Mouse (Mus musculus): ENCODE measurements around the gene Rabl2. TPM values are rescaled to one million over a fixed set of nuclear protein-coding genes. Genes with fewer than 3 reads are reported as not detected.
A peak's percentile ranks its signal among the peaks of the same experiment; 100 is the strongest.

Gene Rabl2
- polyA plus RNA-seq, 1 experiment = 83.4 TPM

DNA sequence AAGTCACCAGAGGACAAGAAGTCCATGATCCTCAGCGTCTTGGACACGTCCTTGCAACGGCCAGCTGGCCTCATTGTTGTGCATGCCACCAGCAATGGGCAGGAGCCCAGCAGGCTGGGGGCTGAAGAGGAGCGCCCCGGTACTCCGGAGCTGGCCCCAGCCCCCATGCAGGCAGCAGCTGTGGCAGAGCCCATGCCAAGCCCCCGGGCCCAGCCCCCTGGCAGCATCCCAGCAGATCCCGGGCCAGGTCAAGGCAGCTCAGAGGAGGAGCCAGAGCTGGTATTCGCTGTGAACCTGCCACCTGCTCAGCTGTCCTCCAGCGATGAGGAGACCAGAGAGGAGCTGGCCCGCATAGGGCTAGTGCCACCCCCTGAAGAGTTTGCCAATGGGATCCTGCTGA is 42.9 kb downstream of the Rabl2 start:
- no peaks in the 10 kb centered on the region for H3K27me3 ChIP-seq (ENCODE audit: control insufficient read depth, insufficient read depth, low read length)
- no peak overlapping the region for H3K4me3 ChIP-seq (replicated peaks; ENCODE audit: insufficient read depth, low read depth, low read length)
- peak; percentile 93 to 94 for DNase-seq
- H3K27ac ChIP-seq (ENCODE audit: insufficient read depth, low read length) = peak overlapping the region; percentile 86
- WGBS = 8% methylated on average over 11 of the region's 11 CpGs
- TF ChIP-seq POLR2A (IDR thresholded peaks at IDR 0.05; ENCODE audit: borderline replicate concordance, insufficient read depth, low read length) = no peak
- no peak for TF ChIP-seq CTCF (IDR thresholded peaks at IDR 0.05; ENCODE audit: borderline replicate concordance, insufficient read depth, low read depth, low read length)
- peaks cover 81% of the 10 kb centered on the region for H3K4me1 ChIP-seq (ENCODE audit: control insufficient read depth, insufficient read depth, low read length)

DNA sequence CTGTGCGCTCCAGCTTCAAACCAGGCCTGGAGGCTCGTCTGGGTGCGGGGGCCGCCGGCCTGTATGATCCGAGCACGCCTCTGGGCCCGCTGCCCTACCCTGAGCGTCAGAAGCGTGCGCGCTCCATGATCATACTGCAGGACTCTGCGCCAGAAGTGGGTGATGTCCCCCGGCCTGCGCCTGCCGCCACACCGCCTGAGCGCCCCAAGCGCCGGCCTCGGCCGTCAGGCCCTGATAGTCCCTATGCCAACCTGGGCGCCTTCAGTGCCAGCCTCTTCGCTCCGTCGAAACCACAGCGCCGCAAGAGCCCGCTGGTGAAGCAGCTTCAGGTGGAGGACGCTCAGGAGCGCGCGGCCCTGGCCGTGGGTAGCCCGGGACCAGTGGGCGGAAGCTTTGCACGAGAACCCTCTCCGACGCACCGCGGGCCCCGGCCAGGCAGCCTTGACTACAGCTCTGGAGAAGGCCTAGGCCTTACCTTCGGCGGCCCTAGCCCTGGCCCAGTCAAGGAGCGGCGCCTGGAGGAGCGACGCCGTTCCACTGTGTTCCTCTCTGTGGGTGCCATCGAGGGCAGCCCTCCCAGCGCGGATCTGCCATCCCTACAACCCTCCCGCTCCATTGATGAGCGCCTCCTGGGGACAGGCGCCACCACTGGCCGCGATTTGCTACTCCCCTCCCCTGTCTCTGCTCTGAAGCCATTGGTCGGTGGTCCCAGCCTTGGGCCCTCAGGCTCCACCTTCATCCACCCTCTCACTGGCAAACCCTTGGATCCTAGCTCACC is 43.7 kb downstream of the Rabl2 start:
- H3K27me3 ChIP-seq (ENCODE audit: control insufficient read depth, insufficient read depth, low read length) = no peaks in the 10 kb centered on the region
- peak; percentile 65 to 78 for DNase-seq
- peaks cover 83% of the 10 kb centered on the region for H3K4me1 ChIP-seq (ENCODE audit: control insufficient read depth, insufficient read depth, low read length)
- no peak overlapping the region for H3K4me3 ChIP-seq (replicated peaks; ENCODE audit: insufficient read depth, low read depth, low read length)
- WGBS = 34% methylated on average over 58 of the region's 58 CpGs
- peak overlapping the region; percentile 86 for H3K27ac ChIP-seq (ENCODE audit: insufficient read depth, low read length)
- TF ChIP-seq CTCF (IDR thresholded peaks at IDR 0.05; ENCODE audit: borderline replicate concordance, insufficient read depth, low read depth, low read length) = no peak
- no peak for TF ChIP-seq POLR2A (IDR thresholded peaks at IDR 0.05; ENCODE audit: borderline replicate concordance, insufficient read depth, low read length)

DNA sequence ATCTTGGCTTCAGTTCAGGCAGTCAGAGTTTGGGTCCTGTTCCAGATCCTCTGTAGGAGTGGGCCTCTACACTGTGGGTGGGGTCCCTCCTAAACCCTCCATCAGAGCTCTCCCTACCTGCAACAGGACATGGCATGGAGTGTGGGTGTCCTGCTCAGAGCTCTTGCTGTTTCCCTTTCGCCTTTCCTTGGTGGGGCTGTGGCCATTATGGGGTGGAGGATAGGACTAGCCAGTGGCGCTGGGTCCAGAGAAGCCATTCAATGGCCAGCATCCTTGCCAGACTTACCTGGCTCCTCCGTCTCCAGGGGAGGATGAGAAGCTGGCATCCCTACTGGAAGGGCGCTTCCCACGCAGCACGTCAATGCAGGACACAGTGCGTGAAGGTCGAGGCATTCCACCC is 44.4 kb downstream of the Rabl2 start:
- DNase-seq = peak; percentile 38 to 60
- H3K4me1 ChIP-seq (ENCODE audit: control insufficient read depth, insufficient read depth, low read length) = peaks cover 80% of the 10 kb centered on the region
- no peak overlapping the region for H3K4me3 ChIP-seq (replicated peaks; ENCODE audit: insufficient read depth, low read depth, low read length)
- H3K27me3 ChIP-seq (ENCODE audit: control insufficient read depth, insufficient read depth, low read length) = no peaks in the 10 kb centered on the region
- 41% methylated on average over 8 of the region's 8 CpGs for WGBS
- H3K27ac ChIP-seq (ENCODE audit: insufficient read depth, low read length) = 0 out of 2 replicates have a peak overlapping the region, but pooled peaks have one; percentile 16
- no peak for TF ChIP-seq CTCF (IDR thresholded peaks at IDR 0.05; ENCODE audit: borderline replicate concordance, insufficient read depth, low read depth, low read length)
- TF ChIP-seq POLR2A (IDR thresholded peaks at IDR 0.05; ENCODE audit: borderline replicate concordance, insufficient read depth, low read length) = no peak

DNA sequence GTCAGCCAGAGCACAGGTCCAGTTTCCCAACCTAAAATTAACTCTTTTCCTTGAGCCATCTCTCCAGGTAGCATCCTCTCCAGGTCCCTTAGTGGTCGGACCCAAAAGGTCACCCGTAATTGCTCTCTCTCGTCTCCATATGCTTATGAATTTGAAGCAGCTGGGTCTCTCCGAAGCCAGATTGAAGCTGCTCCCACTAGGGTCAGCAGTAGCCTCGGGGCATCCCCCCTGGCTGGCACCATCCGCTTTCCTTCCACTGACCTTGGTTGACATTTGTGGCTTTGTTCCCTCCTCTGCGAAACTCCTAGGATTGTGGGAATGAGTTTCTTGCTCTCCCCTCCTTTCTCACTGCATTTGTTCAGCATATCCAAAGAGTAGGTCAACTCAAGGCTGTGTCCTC is 47.6 kb downstream of the Rabl2 start:
- Histone ChIP-seq H3K27me3 (ENCODE audit: control insufficient read depth, insufficient read depth, low read length) (no peaks in the 10 kb centered on the region), H3K4me1 (ENCODE audit: control insufficient read depth, insufficient read depth, low read length) (peaks cover 61% of the 10 kb centered on the region), H3K27ac (ENCODE audit: insufficient read depth, low read length) (peak overlapping the region; percentile 82), H3K4me3 (replicated peaks; ENCODE audit: insufficient read depth, low read depth, low read length) (no peak overlapping the region)
- 11% methylated on average over 7 of the region's 7 CpGs for WGBS
- DNase-seq = peak; percentile 70 to 81
- TF ChIP-seq CTCF (IDR thresholded peaks at IDR 0.05; ENCODE audit: borderline replicate concordance, insufficient read depth, low read depth, low read length) (no peak), POLR2A (IDR thresholded peaks at IDR 0.05; ENCODE audit: borderline replicate concordance, insufficient read depth, low read length) (no peak)

DNA sequence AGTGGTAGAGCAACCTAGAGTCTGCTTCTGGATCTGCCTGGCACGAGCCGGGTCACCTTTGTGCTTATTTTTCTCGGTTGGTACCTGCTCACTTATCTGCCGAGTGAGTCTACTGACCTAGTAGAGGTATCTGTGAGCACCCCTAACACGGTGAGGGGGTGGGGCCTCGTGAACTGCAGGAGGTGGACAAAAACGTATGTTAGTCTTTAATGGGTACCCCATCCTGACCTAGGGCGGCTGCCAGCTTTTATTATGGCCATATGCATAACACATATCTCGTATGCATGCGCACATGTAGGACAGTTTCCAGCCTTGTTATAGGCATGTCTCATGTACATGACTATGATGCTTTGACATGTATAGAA is 57.9 kb downstream of the Rabl2 start:
- H3K4me3 ChIP-seq (replicated peaks; ENCODE audit: insufficient read depth, low read depth, low read length) = no peak overlapping the region
- peak overlapping the region; percentile 9 for H3K27ac ChIP-seq (ENCODE audit: insufficient read depth, low read length)
- WGBS = 41% methylated on average over 10 of the region's 10 CpGs
- DNase-seq = no peak
- TF ChIP-seq CTCF (IDR thresholded peaks at IDR 0.05; ENCODE audit: borderline replicate concordance, insufficient read depth, low read depth, low read length) = no peak
- TF ChIP-seq POLR2A (IDR thresholded peaks at IDR 0.05; ENCODE audit: borderline replicate concordance, insufficient read depth, low read length) = no peak
- no peaks in the 10 kb centered on the region for H3K27me3 ChIP-seq (ENCODE audit: control insufficient read depth, insufficient read depth, low read length)
- H3K4me1 ChIP-seq (ENCODE audit: control insufficient read depth, insufficient read depth, low read length) = peaks cover 54% of the 10 kb centered on the region

DNA sequence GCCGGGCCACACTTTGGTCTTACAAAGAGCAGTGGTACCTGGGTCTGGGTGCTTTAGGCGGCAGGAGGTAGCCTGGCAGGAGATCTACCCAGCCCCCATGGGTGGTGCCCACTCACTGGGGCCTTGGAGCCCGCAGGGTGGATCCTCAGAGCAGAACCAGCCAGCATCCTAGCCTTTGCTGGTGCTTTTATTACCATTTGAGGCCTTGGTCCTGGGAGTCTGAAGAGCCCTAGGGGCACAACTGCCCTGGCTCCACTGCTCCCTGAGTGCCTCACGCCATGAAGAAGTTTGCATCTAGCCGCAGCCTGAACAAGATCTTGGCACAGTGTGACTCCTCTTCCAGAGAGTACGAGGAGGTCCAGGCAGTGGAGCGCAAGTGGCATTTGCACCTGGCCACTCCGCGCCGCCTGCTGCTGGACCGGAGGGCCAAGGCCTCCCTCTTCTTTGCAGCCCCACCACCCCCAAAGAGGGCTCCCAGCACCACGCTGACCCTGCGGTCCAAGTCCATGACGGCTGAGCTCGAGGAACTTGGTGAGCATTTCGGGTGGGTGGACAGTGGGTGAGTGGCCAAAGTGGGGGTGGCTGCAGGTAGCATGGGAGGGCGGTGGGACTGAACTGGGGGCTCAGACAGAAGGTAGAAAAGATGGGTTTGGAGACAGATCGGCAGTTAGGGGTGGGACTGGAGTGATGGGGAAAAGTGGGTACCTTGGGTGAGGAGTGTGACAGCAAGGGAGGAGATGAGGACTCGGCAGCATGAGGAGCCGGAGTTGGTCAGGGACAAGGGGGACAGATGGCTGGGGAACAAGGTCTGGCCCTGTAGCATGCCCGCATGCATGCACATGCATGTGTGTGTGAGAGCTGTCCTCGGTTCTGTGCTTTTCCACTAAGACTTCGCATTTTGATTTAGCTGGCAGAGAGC is 58.5 kb downstream of the Rabl2 start:
- Histone ChIP-seq H3K27ac (ENCODE audit: insufficient read depth, low read length) (peak overlapping the region; percentile 9), H3K4me1 (ENCODE audit: control insufficient read depth, insufficient read depth, low read length) (peaks cover 56% of the 10 kb centered on the region), H3K27me3 (ENCODE audit: control insufficient read depth, insufficient read depth, low read length) (no peaks in the 10 kb centered on the region), H3K4me3 (replicated peaks; ENCODE audit: insufficient read depth, low read depth, low read length) (peak overlapping the region; percentile 34)
- TF ChIP-seq CTCF (IDR thresholded peaks at IDR 0.05; ENCODE audit: borderline replicate concordance, insufficient read depth, low read depth, low read length) = no peak
- no peak for TF ChIP-seq POLR2A (IDR thresholded peaks at IDR 0.05; ENCODE audit: borderline replicate concordance, insufficient read depth, low read length)
- peak in 1 of 2 experiments; percentile 57 for DNase-seq
- WGBS = 19% methylated on average over 23 of the region's 23 CpGs

Other genes with a start within 250 kb of the Rabl2 start
- 21.0 and 21.1 TPM in 2 replicates for gene Lmf2, start 236.3 kb downstream of the Rabl2 start, polyA plus RNA-seq (2012; rRNA removed)
- 134 and 137 TPM in 2 replicates for gene Ncaph2, start 236.2 kb downstream of the Rabl2 start, polyA plus RNA-seq (2012; rRNA removed)
- gene Sco2, start 218.1 kb downstream of the Rabl2 start, polyA plus RNA-seq (2012; rRNA removed) = 59.7 and 60.3 TPM in 2 replicates
- gene Tymp, start 214.9 kb downstream of the Rabl2 start, polyA plus RNA-seq (2012; rRNA removed) = 5.5 and 5.7 TPM in 2 replicates
- gene Odf3b, start 212.6 kb downstream of the Rabl2 start, polyA plus RNA-seq (2012; rRNA removed) = 18.3 and 24.4 TPM in 2 replicates
- 2.6 and 2.9 TPM in 2 replicates for gene Klhdc7b, start 207.0 kb downstream of the Rabl2 start, polyA plus RNA-seq (2012; rRNA removed)
- gene Syce3, start 181.4 kb downstream of the Rabl2 start, polyA plus RNA-seq (2012; rRNA removed) = not detected in 2 replicates
- 7.8 and 8.2 TPM in 2 replicates for gene Cpt1b, start 166.1 kb downstream of the Rabl2 start, polyA plus RNA-seq (2012; rRNA removed)
- gene C730034F03Rik, start 162.3 kb downstream of the Rabl2 start, polyA plus RNA-seq (2012; rRNA removed) = 4.2 and 4.7 TPM in 2 replicates
- gene Gm44502, start 162.2 kb downstream of the Rabl2 start, polyA plus RNA-seq (2012; rRNA removed) = 0.15 and 0.51 TPM in 2 replicates
- gene Chkb, start 162.0 kb downstream of the Rabl2 start, polyA plus RNA-seq (2012; rRNA removed) = 101 and 102 TPM in 2 replicates
- gene Mapk8ip2, start 138.0 kb downstream of the Rabl2 start, polyA plus RNA-seq (2012; rRNA removed) = 192 and 195 TPM in 2 replicates
- gene Arsa, start 114.5 kb downstream of the Rabl2 start, polyA plus RNA-seq (2012; rRNA removed) = 39.2 and 40.9 TPM in 2 replicates
- gene Shank3, start 92.3 kb downstream of the Rabl2 start, polyA plus RNA-seq (2012; rRNA removed) = 84.7 and 97.2 TPM in 2 replicates
- 2.4 and 2.6 TPM in 2 replicates for gene Acr, start 23.6 kb downstream of the Rabl2 start, polyA plus RNA-seq (2012; rRNA removed)
- gene Syt10, start 249.9 kb upstream of the Rabl2 start, polyA plus RNA-seq (2012; rRNA removed) = 3.9 and 4.6 TPM in 2 replicates

Measured in cerebellum, adult 2 months (tissue).